Mouse (Mus musculus) liver, adult 2 months (tissue): ENCODE measurements at regions not wholly inside any gene's neighbourhood (a gene's known extent, or its start where the extent isn't known, plus 50 kb on each side); places are given as distances from the start of the nearest gene placed in this dataset.

ENCODE experiments used
- DNase-seq: peaks from one replicate; pipeline ENCODE4 v3.0.0-alpha.2; 2011; ENCODE audit warnings: low read depth, low spot score; ENCODE audit errors: extremely low read depth
- H3K27ac ChIP-seq: fragments of 200-500 bp; replicated peaks from 2 replicates; pipeline ENCODE4 v1.5.1; 2012; ENCODE audit warnings: low read depth, mild to moderate bottlenecking, control low read depth, inconsistent platforms, low read length; ENCODE audit not compliant: insufficient read depth
- H3K27me3 ChIP-seq: fragments of 200-500 bp; 2 replicates; pipeline ENCODE4 v1.6.1; 2012; ENCODE audit warnings: mild to moderate bottlenecking, moderate library complexity, low read length, inconsistent platforms; ENCODE audit not compliant: control insufficient read depth, insufficient read depth
- H3K36me3 ChIP-seq: fragments of 200-500 bp; 2 replicates; pipeline ENCODE4 v1.6.1; 2012; ENCODE audit warnings: low read length, inconsistent platforms; ENCODE audit not compliant: control insufficient read depth, insufficient read depth
- H3K4me1 ChIP-seq: fragments of 200-500 bp; 2 replicates; pipeline ENCODE4 v1.6.1; 2011; ENCODE audit warnings: low read length; ENCODE audit not compliant: control insufficient read depth, insufficient read depth
- H3K4me3 ChIP-seq: fragments of 200-500 bp; 2 replicates; pipeline ENCODE4 v1.5.1; 2011; ENCODE audit warnings: low read depth, mild to moderate bottlenecking, control low read depth, low read length, moderate library complexity; ENCODE audit not compliant: insufficient read depth
- H3K79me2 ChIP-seq: fragments of 200-500 bp; 2 replicates; pipeline ENCODE4 v1.6.1; 2012; ENCODE audit warnings: inconsistent platforms, mild to moderate bottlenecking, low read length, moderate library complexity; ENCODE audit not compliant: control insufficient read depth, insufficient read depth
- H3K9ac ChIP-seq: fragments of 200-500 bp; 2 replicates; pipeline ENCODE4 v1.6.1; 2012; ENCODE audit warnings: low read depth, mild to moderate bottlenecking, control low read depth, inconsistent platforms, low read length
- CTCF ChIP-seq: fragments of 200-500 bp; IDR thresholded peaks from 2 replicates; pipeline ENCODE4 v1.5.1; 2011; ENCODE audit warnings: low read depth, low read length, control low read depth
- POLR2A ChIP-seq: fragments of 200-500 bp; IDR thresholded peaks from 2 replicates; pipeline ENCODE4 v1.6.1; 2011; ENCODE audit warnings: low read length, control low read depth; ENCODE audit not compliant: insufficient read depth; ENCODE audit errors: extremely low read depth
- WGBS: fragments of 180-500 bp; shearing (Covaris S2); methylation state at CpG from one replicate; pipeline ENCODE4 v1.1.7; 2018; 5-methylcytosine and 5-hydroxymethylcytosine counted together

GRCm38 (mm10) chr2:72886250-72886649 is 94.0 kb downstream of the Sp3 start:
- WGBS: 17% methylated on average over 2 of the region's 2 CpGs

More at GRCm38 (mm10) chr2:72886250-72886649, 94.0 kb downstream of the Sp3 start:
- Histone ChIP-seq H3K4me3 (no peak overlapping the region), H3K9ac (no peak overlapping the region), H3K4me1 (peaks cover 27% of the 10 kb centered on the region), H3K27ac (peak overlapping the region; percentile 90), H3K79me2 (no peaks in the 10 kb centered on the region), H3K27me3 (no peaks in the 10 kb centered on the region), H3K36me3 (no peaks in the 10 kb centered on the region)
- TF ChIP-seq POLR2A (no peak), CTCF (no peak)
- peak; percentile 99 for DNase-seq
